Mouse (Mus musculus): ENCODE results near the gene Wdr78. TPM values are rescaled to one million over a fixed set of nuclear protein-coding genes. Genes with fewer than 3 reads are reported as not detected.
A peak's percentile ranks its signal among the peaks of the same experiment; 100 is the strongest.

The Wdr78 gene
- polyA plus RNA-seq, 1 experiment from 2014 or later: 0.12 TPM

DNA sequence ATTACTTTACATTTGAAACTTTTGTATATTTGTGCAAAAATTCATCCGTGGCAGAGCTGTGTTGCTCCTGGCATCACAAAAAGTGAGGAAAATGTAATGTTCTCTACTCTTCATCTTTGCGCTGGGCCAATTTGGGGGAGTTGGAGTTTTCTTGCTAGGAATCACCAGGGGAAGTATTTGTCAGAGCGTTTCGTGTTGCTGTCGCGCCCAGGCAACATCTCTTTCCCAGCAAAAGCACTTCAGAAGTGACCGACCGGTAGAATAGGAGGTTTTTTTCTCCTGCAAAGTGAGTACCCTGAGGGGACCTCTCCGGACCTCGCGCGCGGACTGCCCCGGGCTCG, 4.5 kb upstream of the Wdr78 start:
- H3K9me3 ChIP-seq (ENCODE audit: low read length): no peaks in the 10 kb centered on the region
- H3K27me3 ChIP-seq (ENCODE audit: insufficient read depth, low read length): no peaks in the 10 kb centered on the region
- H3K27ac ChIP-seq (ENCODE audit: low read depth): peak overlapping the region; percentile 99
- peaks cover 5% of the 10 kb centered on the region for H3K36me3 ChIP-seq (replicated peaks; ENCODE audit: insufficient read depth, low read length)
- peak overlapping the region; percentile 95 for H3K9ac ChIP-seq (replicated peaks)
- no peak for ATAC-seq
- peak overlapping the region; percentile 90 for H3K4me3 ChIP-seq (ENCODE audit: low read depth, low read length)
- 1% methylated on average over 14 of the region's 15 CpGs for WGBS (ENCODE audit: insufficient replicate concordance)
- TF ChIP-seq CTCF (IDR thresholded peaks at IDR 0.05; ENCODE audit: low read depth) (no peak), EP300 (IDR thresholded peaks at IDR 0.05; ENCODE audit: low read depth) (no peak)
- peak overlapping the region; percentile 66 for H3K4me2 ChIP-seq (ENCODE audit: low read depth, low read length)
- H3K4me1 ChIP-seq (ENCODE audit: insufficient read depth): peaks cover 24% of the 10 kb centered on the region
- no peak for DNase-seq

DNA sequence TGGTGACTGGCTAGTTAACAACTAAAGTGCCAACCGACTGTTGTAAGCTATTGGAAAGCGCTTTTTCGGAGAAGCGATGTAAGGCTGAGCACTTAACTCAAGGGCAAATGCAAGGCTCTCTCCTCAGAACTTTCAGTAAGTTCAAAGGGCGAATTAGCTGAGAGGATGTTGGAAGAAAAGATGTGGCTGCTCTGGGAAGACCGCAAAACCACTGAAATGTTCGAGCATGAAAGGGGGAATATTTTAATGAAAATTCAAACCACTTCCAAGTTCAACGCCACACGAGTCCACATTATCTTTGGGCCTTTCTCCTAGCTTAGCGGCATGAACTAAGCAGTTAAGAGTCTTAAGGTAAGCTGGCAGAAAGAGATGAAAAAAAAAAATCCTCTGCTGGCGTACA, 953 bp downstream of the Wdr78 start:
- Histone ChIP-seq H3K9me3 (ENCODE audit: low read length) (no peaks in the 10 kb centered on the region), H3K36me3 (replicated peaks; ENCODE audit: insufficient read depth, low read length) (peaks cover 5% of the 10 kb centered on the region), H3K27ac (ENCODE audit: low read depth) (peak overlapping the region; percentile 99; the same call in 1 of the 2 replicates), H3K27me3 (ENCODE audit: insufficient read depth, low read length) (no peaks in the 10 kb centered on the region), H3K9ac (replicated peaks) (peak overlapping the region; percentile 87), H3K4me1 (ENCODE audit: insufficient read depth) (peaks cover 19% of the 10 kb centered on the region), H3K4me3 (ENCODE audit: low read depth, low read length) (peak overlapping the region; percentile 98), H3K4me2 (ENCODE audit: low read depth, low read length) (peak overlapping the region; percentile 99)
- WGBS (ENCODE audit: insufficient replicate concordance): 9% methylated on average over 11 of the region's 11 CpGs
- no peak for TF ChIP-seq CTCF (IDR thresholded peaks at IDR 0.05; ENCODE audit: low read depth)
- DNase-seq: no peak
- ATAC-seq: no peak

DNA sequence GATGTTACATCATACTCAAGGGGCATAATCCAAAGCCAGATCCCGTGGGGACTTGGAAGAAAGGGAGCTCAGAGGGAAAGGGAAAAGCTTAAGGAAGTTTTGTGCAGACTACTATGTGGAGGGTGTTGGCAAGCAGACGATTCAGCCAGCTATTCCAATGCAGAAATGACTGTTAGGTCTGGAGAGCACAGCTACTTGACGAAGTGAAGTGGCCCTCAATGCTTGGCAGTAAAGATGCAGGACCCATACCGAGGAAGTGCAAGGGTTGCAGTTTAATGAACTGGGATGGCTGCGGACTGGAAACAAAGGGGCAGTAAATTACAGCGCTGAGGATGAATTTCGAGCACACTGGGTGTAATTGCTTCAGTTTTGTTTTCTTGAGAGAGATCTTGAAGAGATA, 1.7 kb downstream of the Wdr78 start:
- H3K36me3 ChIP-seq (replicated peaks; ENCODE audit: insufficient read depth, low read length): peaks cover 5% of the 10 kb centered on the region
- no peaks in the 10 kb centered on the region for H3K9me3 ChIP-seq (ENCODE audit: low read length)
- no peaks in the 10 kb centered on the region for H3K27me3 ChIP-seq (ENCODE audit: insufficient read depth, low read length)
- ATAC-seq: no peak
- 61% methylated on average over 7 of the region's 7 CpGs for WGBS (ENCODE audit: insufficient replicate concordance)
- peaks cover 19% of the 10 kb centered on the region for H3K4me1 ChIP-seq (ENCODE audit: insufficient read depth)
- no peak for DNase-seq
- H3K4me3 ChIP-seq (ENCODE audit: low read depth, low read length): peak overlapping the region; percentile 98
- H3K9ac ChIP-seq (replicated peaks): no peak overlapping the region
- H3K4me2 ChIP-seq (ENCODE audit: low read depth, low read length): peak overlapping the region; percentile 99
- TF ChIP-seq EP300 (IDR thresholded peaks at IDR 0.05; ENCODE audit: low read depth): no peak
- no peak for TF ChIP-seq CTCF (IDR thresholded peaks at IDR 0.05; ENCODE audit: low read depth)
- no peak overlapping the region for H3K27ac ChIP-seq (ENCODE audit: low read depth)

DNA sequence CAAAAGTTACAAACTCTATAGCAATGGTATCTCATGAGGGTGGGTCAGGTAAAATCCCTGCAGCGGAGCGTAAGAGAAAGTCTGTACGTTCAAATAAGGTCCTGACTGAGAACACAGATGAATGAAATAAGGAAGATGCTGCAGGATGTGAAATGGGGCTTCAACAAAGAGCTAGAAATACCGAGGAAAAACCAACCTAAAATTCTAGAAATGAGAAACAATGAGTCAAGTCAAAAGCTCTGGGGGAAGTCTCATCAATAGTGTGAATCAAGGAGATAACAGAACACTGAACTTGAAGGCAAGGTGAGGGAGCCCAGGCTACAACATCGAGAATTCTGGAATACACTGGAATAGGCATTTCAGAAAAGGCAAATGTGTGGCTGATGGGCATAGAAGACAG, 15.8 kb downstream of the Wdr78 start:
- ATAC-seq (no peak), DNase-seq (no peak)
- no peak for TF ChIP-seq EP300 (IDR thresholded peaks at IDR 0.05; ENCODE audit: low read depth)
- TF ChIP-seq CTCF (IDR thresholded peaks at IDR 0.05; ENCODE audit: low read depth): no peak
- H3K4me2 ChIP-seq (ENCODE audit: low read depth, low read length): no peak overlapping the region
- H3K9ac ChIP-seq (replicated peaks): no peak overlapping the region
- H3K4me3 ChIP-seq (ENCODE audit: low read depth, low read length): no peak overlapping the region
- H3K27ac ChIP-seq (ENCODE audit: low read depth): no peak overlapping the region
- H3K27me3 ChIP-seq (ENCODE audit: insufficient read depth, low read length): no peaks in the 10 kb centered on the region
- 83% methylated on average over 5 of the region's 5 CpGs for WGBS (ENCODE audit: insufficient replicate concordance)
- H3K4me1 ChIP-seq (ENCODE audit: insufficient read depth): no peaks in the 10 kb centered on the region
- no peaks in the 10 kb centered on the region for H3K36me3 ChIP-seq (replicated peaks; ENCODE audit: insufficient read depth, low read length)
- H3K9me3 ChIP-seq (ENCODE audit: low read length): no peaks in the 10 kb centered on the region

DNA sequence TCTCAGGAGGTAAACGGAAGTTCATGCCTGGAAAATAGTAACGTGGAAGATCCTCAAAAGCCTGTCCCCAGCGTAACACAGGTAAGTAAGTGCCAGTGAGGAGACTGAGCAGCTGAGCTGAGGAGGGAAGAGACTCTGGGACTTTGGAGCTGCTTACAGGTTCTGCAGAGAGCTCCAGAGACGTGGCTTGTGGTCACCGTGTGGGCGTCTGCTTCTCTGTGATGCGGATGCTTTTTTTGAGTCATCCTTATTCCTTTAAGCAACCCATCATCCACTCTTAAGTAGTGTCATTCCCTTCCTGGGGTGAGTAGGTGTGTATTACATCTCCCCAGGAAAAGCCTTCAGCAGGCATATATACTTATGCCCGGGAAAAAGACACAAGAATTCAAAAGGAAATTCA, 18.4 kb downstream of the Wdr78 start:
- H3K9ac ChIP-seq (replicated peaks): no peak overlapping the region
- no peaks in the 10 kb centered on the region for H3K27me3 ChIP-seq (ENCODE audit: insufficient read depth, low read length)
- H3K4me2 ChIP-seq (ENCODE audit: low read depth, low read length): no peak overlapping the region
- DNase-seq (no peak), ATAC-seq (no peak)
- 82% methylated on average over 8 of the region's 8 CpGs for WGBS (ENCODE audit: insufficient replicate concordance)
- H3K27ac ChIP-seq (ENCODE audit: low read depth): no peak overlapping the region
- no peaks in the 10 kb centered on the region for H3K9me3 ChIP-seq (ENCODE audit: low read length)
- TF ChIP-seq CTCF (IDR thresholded peaks at IDR 0.05; ENCODE audit: low read depth): no peak
- no peak for TF ChIP-seq EP300 (IDR thresholded peaks at IDR 0.05; ENCODE audit: low read depth)
- H3K4me3 ChIP-seq (ENCODE audit: low read depth, low read length): no peak overlapping the region
- no peaks in the 10 kb centered on the region for H3K4me1 ChIP-seq (ENCODE audit: insufficient read depth)
- no peaks in the 10 kb centered on the region for H3K36me3 ChIP-seq (replicated peaks; ENCODE audit: insufficient read depth, low read length)

DNA sequence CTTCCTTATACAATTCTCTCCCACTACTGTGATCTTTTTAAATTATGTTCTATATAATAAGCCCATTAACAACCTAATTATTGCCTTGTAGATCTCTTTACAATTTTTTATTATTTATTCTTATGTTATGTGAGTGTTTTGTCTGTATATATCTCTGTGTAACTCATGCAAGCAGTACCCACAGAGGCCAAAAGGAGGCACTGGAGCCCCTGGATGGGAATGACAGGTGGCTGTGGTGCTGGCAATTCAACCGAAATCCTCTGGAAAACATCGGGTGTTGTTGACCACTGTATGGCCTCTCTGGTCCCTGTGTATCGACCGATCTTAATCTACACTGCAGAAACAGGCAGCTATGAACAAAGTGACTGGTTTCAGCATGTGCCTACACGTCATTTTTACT, 29.1 kb downstream of the Wdr78 start:
- Histone ChIP-seq H3K27me3 (ENCODE audit: insufficient read depth, low read length) (no peaks in the 10 kb centered on the region), H3K27ac (ENCODE audit: low read depth) (no peak overlapping the region), H3K36me3 (replicated peaks; ENCODE audit: insufficient read depth, low read length) (no peaks in the 10 kb centered on the region), H3K9me3 (ENCODE audit: low read length) (no peaks in the 10 kb centered on the region), H3K4me3 (ENCODE audit: low read depth, low read length) (no peak overlapping the region), H3K9ac (replicated peaks) (no peak overlapping the region), H3K4me1 (ENCODE audit: insufficient read depth) (no peaks in the 10 kb centered on the region), H3K4me2 (ENCODE audit: low read depth, low read length) (no peak overlapping the region)
- ATAC-seq (no peak), DNase-seq (no peak)
- 89% methylated on average over 5 of the region's 5 CpGs for WGBS (ENCODE audit: insufficient replicate concordance)
- no peak for TF ChIP-seq EP300 (IDR thresholded peaks at IDR 0.05; ENCODE audit: low read depth)
- peak; percentile 31 for TF ChIP-seq CTCF (IDR thresholded peaks at IDR 0.05; ENCODE audit: low read depth)

DNA sequence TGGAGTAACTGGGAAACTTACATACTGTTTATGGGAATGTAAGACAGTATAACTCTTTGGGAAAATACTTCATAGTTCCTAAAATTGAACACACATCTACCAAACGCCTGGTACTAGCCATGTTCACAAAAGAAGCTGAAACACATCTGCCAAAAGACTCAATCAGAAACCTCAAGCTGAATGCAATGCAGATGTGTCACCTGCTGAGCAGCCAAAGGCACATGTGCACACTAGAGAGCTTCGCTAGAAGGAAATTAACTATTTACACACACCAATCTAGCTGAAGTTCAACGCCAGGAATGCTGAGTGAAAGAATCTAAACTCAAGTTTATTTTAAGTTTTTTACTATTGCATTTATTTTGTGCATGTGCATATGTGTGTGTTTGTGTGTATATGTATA, 43.7 kb downstream of the Wdr78 start:
- Histone ChIP-seq H3K4me3 (ENCODE audit: low read depth, low read length) (no peak overlapping the region), H3K27ac (ENCODE audit: low read depth) (no peak overlapping the region), H3K4me1 (ENCODE audit: insufficient read depth) (no peaks in the 10 kb centered on the region), H3K9me3 (ENCODE audit: low read length) (no peaks in the 10 kb centered on the region), H3K9ac (replicated peaks) (no peak overlapping the region), H3K27me3 (ENCODE audit: insufficient read depth, low read length) (no peaks in the 10 kb centered on the region), H3K4me2 (ENCODE audit: low read depth, low read length) (no peak overlapping the region), H3K36me3 (replicated peaks; ENCODE audit: insufficient read depth, low read length) (no peaks in the 10 kb centered on the region)
- no peak for ATAC-seq
- DNase-seq: no peak
- WGBS (ENCODE audit: insufficient replicate concordance): 69% methylated on average over 3 of the region's 3 CpGs
- no peak for TF ChIP-seq CTCF (IDR thresholded peaks at IDR 0.05; ENCODE audit: low read depth)
- TF ChIP-seq EP300 (IDR thresholded peaks at IDR 0.05; ENCODE audit: low read depth): no peak
